Mouse (Mus musculus): Measurements from ENCODE around the gene Rps11.
"Not testable (repeated sequence)": the region's sequence is repeated elsewhere in the genome, so short reads cannot be mapped to it uniquely, and the experiment has no call there.

Rps11 gene

DNA sequence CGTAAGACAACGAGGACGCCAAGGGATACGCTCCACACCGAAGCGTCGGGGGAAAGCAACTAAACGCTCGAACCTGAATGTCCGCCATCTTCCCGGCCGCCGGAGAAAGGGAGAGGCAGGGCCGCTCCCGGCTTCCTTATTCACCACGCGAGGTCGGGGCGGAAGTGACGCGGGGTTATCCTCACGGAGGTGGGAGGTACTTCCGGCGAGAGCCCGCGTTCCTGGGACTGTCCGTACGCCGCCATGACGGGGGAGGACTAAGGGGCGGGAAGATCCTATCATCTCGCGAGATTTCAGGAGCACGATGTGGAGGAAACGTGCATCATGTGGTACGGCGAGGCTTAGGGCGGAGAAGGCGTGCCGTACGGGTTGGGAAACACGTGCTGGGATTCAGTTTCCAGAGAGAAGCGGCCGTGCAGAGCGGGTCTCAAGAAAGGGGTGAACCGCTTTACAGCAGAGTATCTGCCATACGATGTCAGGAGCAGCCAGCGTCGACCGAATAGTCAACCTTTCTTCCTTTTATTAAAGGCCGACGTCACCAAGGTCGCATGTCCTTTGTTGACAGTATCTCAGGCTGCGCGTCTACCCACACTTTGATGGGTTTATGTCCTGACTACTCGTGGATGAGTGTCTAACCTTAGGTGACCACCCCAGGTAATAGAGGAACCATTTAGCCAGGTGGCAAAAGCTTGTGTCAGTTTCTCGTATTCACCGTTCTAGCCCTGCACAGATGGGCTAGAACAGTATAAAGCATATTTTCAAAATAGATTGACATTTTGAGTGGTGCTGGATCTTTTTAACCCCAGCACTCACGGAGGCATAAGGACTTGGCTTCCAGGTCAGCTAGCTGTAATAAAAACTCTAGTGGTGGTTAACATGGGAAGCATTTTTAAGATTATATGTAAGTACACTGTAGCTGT, at the start of gene Rps11:
TSS of gene Rps11 (minus strand) at position 216 of the 920 bp plus-strand sequence.
- peak; percentile 94 to 97 for DNase-seq (ENCODE audit: low spot score in 2 of 2)

GRCm38 (mm10) chr7:45173772-45174171, 49.5 kb upstream of the Rps11 start:
- DNase-seq (ENCODE audit: low spot score in 2 of 2) = not testable (repeated sequence)

- no peak for DNase-seq (ENCODE audit: low spot score in 2 of 2)
Measured at GRCm38 (mm10) chr7:45172974-45173373, 48.7 kb upstream of the Rps11 start.

DNA sequence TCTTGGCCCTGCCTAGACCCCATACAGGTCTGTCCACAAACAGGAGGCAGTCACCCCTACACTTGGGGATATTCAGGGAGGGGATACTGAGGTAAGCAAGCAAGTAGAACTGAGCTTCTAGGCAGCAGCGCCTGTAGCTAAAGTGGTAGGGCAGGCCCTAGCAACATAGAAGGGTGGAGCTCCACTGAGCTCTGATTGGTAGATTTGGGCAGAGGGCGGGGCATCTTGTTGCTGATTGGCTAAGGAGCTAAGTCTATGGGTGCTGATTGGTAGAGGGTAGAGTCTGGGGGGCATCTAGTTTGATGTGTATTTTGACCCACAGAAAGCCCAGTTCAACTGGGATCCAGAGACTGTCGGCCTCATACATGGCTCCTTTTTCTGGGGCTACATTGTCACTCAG, 45.3 kb upstream of the Rps11 start:
- DNase-seq (ENCODE audit: low spot score in 2 of 2) = no peak

DNA sequence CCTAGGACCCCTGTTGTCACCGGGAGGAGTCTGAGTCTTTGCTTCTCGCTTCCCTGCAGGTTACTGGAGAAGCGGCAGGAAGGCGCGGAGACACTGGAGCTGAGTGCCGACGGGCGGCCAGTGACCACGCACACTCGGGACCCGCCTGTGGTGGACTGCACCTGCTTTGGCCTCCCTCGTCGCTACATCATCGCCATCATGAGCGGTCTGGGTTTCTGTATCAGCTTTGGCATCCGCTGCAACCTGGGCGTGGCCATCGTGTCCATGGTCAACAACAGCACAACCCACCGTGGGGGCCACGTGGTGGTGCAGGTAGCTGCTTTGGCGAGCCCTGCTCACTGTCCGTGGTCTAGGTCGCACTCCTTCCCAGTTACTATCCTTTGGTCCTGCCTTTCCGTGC, 44.4 kb upstream of the Rps11 start:
- no peak for DNase-seq (ENCODE audit: low spot score in 2 of 2)

GRCm38 (mm10) chr7:45167761-45168445, 43.7 kb upstream of the Rps11 start:
- DNase-seq (ENCODE audit: low spot score in 2 of 2) = no peak

GRCm38 (mm10) chr7:45166950-45167401, 42.7 kb upstream of the Rps11 start:
- no peak for DNase-seq (ENCODE audit: low spot score in 2 of 2)

DNA sequence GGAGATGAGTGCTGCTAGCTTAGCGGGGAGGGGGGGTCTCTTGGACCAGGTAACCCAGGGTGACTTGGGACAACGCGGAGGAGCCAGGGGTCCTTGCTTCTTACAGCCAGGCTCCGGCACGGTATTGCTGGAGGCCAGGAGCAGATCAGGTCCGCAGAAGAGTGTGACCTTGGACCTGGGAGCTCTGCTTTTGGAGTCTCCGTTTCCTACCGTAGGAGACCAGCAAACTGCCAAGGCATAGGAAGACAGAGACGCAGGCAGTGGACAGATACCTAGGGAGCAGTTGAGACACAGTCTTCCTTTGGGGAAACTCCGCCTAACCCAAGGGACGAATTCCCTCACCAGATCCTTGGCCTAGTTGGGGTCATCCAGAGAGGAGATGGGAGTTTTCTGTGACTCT, 41.5 kb upstream of the Rps11 start:
- DNase-seq (ENCODE audit: low spot score in 2 of 2) = no peak

DNA sequence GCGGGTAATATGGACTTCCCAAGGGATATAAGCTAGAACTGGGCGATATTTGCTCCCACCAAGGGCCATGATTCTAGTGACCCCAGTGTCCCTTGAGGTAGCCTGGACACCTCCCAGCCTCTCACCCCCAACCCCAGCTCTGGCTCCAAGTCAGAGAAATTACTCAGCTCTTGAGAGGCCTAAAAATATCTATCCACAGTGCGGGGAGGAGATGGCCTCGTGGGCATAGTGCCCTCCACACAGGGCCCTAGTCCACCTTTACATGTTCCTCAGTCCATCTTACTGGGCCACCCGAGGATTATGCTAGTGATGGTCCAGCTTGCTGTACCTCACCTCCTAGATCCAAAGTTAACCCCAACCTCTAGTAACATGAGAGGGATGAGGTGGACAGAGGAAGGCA, 40.6 kb upstream of the Rps11 start:
- DNase-seq (ENCODE audit: low spot score in 2 of 2) = no peak

GRCm38 (mm10) chr7:45163735-45164490, 39.7 kb upstream of the Rps11 start, which contains the start of gene Slc17a7:
Slc17a7 (plus strand) TSS chr7:45163949.
- no peak for DNase-seq (ENCODE audit: low spot score in 2 of 2)

DNA sequence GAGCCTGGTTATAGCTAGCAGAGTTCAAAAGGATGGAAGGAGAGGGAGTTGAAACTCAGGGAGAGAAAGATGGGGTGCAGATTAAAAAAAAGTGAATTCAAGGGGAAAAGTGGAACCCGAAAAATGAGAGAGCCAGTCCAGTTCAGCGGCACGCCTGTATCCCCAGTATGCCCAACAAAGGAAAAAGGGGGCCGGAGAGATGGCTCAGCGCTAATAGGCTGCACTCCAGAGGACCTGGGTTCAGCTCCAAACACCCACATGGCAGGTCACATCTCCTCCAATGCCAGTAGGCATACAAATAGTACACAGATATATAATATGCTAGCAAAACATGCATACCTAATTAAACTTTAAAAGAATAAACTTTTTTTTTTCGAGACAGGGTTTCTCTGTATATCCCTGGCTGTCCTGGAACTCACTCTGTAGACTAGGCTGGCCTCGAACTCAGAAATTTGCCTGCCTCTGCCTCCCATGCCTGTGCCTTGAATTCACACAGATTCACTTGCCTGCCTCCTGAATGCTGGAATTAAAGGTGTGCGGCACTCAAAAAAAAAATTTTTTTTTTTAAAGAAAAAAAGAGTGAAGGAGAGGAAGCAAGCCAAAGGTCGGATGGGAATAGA, 38.9 kb upstream of the Rps11 start:
- no peak for DNase-seq (ENCODE audit: low spot score in 2 of 2)

DNA sequence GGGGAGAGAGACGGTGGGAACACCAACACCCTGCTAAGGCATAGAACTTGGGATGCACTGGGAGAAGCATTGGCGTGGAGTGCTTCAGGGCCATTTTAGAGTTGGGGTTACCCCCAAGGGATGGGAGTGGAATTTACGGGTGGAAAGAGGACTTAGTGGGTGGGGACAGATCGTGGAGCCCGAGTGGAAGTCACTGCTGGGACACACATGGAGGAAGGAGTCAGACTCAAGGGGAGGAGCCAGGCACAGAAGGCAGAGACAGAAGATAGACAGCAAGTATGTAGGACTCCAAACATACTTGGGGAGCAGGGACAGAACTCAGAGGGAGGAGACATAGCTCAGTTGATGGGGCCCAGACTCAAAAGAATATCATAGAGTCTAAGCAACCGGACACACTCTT, 38.3 kb upstream of the Rps11 start:
- no peak for DNase-seq (ENCODE audit: low spot score in 2 of 2)

DNA sequence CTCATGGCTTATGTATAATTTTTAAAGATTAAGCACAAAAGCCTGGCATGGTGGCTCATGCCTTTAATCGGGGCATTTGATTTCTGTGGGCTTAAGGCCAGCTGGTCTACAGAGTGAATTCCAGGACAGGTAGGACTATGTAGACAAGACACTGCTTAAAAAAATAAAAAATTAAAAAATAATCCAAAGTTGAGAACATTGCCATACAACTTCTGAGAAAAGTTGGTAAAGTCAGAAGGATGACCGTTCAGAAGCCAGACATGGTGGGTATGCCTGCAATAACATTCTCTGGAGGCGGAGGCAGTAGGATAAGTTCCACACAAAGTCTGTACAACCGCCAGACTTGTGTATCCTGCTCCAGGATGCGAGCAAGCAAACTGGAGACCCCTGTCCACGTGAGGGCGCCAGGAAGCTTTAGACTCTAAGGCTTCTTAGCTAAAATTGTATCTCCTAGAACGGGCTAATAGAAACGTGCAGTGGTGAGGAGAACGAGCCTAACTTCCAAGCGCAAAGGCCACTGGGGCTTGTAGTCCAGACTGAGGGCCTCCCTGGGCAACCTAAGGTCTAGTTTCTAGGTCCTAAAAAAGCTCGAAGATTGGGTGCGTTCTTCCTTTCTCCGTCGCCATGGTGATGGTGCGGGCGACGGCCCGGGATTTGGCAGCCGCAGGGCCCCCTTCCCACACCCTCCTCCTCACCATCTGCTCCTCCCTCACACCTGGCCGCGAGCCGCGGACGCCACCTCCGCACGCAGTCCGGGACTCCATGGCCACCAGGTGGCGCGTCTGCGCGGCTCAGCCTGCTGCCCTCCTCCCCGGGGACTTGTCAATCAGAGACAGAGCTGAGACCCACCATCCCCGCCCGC, 37.6 kb upstream of the Rps11 start:
- DNase-seq (ENCODE audit: low spot score in 2 of 2) = peak; percentile 89 to 90

- DNase-seq (ENCODE audit: low spot score in 2 of 2) = no peak
Measured at GRCm38 (mm10) chr7:45160866-45161265, 36.6 kb upstream of the Rps11 start.

DNA sequence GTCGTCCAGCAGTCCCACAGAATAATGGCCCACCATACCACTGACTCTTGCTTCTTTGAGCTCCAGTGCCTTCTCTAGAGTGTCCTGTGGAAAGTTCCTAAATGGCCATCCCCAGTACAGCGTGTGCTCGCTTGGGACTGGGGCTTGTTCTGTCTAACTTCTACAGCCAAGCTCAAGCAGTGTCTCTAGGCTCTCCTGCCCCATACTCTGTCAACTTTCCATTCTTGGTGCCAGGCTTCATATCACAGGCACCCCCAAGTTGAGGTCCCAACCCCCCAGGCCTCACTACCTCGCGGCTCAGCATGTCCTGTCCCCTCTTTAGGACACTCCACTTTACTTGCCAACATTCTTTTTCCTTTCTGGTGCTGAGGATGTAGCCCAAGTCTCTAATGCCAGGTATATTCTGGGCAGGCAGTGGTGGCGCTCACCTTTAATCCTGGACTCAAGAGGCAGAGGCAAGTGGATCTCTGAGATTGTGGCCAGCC, 36.1 kb upstream of the Rps11 start:
- DNase-seq (ENCODE audit: low spot score in 2 of 2) = no peak

GRCm38 (mm10) chr7:45158991-45159390, 34.8 kb upstream of the Rps11 start:
- no peak for DNase-seq (ENCODE audit: low spot score in 2 of 2)

DNA sequence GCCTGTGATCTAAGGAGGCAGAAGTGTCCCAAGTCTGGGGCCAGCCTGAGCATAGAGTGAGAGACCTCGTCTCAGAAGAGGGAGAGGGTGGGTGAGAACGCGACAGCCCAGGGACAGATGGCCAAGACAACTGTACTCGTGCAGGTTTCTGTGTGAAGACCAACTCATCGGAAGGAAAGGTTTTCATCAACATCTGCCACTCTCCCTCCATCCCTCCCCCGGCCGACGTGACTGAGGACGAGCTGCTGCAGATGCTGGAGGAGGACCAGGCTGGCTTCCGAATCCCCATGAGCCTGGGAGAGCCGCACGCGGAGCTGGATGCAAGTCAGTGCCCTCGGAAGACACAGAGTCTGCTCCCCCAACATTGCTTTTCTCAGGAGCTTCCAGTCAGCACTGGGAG, 33.2 kb upstream of the Rps11 start:
- DNase-seq (ENCODE audit: low spot score in 2 of 2) = no peak

GRCm38 (mm10) chr7:45156206-45156605, 32.0 kb upstream of the Rps11 start:
- no peak for DNase-seq (ENCODE audit: low spot score in 2 of 2)

DNA sequence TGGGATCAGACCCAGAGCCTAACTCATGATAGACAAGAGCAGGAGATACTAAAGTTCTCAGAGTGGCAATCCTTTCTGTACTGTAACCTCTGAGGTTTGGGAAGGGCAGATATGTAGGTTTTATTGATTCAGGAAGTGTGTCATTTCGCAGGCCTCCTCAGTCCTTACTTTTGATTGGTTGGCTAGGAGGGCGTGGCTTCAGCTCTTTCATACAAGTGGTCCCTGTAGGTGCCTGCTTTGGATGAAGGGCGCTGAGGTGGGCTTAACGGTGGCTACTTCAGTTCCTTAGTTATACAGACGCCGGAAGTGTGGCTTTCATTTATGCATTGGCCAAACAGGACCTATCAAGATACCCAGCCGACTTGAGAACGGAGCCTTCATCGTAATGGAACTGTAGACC, 31.4 kb upstream of the Rps11 start:
- DNase-seq (ENCODE audit: low spot score in 2 of 2) = no peak

- no peak for DNase-seq (ENCODE audit: low spot score in 2 of 2)
Measured at GRCm38 (mm10) chr7:45154993-45155514, 30.8 kb upstream of the Rps11 start.
